Mouse (Mus musculus) CH12.LX (cell line): ENCODE measurements around the gene Epb41l1. TPM values are rescaled to one million over a fixed set of nuclear protein-coding genes. Genes with fewer than 3 reads are reported as not detected.
A peak's percentile ranks its signal among the peaks of the same experiment; 100 is the strongest.
"Not testable (repeated sequence)": the region's sequence is repeated elsewhere in the genome, so short reads cannot be mapped to it uniquely, and the experiment has no call there.

Experiments
- DNase-seq: peaks from one replicate; pipeline ENCODE4 v3.0.0-alpha.2; 2013; ENCODE audit errors: extremely low read depth
- H3K27ac ChIP-seq: 2 replicates; pipeline ENCODE4 v1.5.1; 2012; ENCODE audit warnings: low read depth, mild to moderate bottlenecking, control low read depth, moderate library complexity; ENCODE audit not compliant: insufficient read depth
- H3K27me3 ChIP-seq: replicated peaks from 2 replicates; pipeline ENCODE3; 2012; ENCODE audit warnings: inconsistent platforms
- H3K36me3 ChIP-seq, 2 experiments: replicated peaks in 1 of 2; 2 replicates each; pipeline versions ENCODE3 to v1.6.1; 2012; ENCODE audit warnings: inconsistent platforms in 1 of 2, low read length in 1 of 2, mild to moderate bottlenecking in 1 of 2, mixed read lengths in 1 of 2, moderate library complexity in 1 of 2; ENCODE audit not compliant: control insufficient read depth in 1 of 2, insufficient read depth in 1 of 2
- H3K4me1 ChIP-seq, 2 experiments: 2 replicates each; pipeline ENCODE4 v1.6.1; 2012; ENCODE audit warnings: inconsistent platforms in 1 of 2, moderate library complexity in 1 of 2; ENCODE audit not compliant: insufficient read depth in 2 of 2, control insufficient read depth in 1 of 2
- H3K4me2 ChIP-seq: 2 replicates; pipeline ENCODE4 v1.6.1; 2012; ENCODE audit warnings: low read depth, mild to moderate bottlenecking, control low read depth; ENCODE audit not compliant: poor library complexity, insufficient read depth, severe bottlenecking
- H3K4me3 ChIP-seq, 3 experiments: fragments of 150-350 bp in 1 of 3; sonication (generic) in 1 of 3; replicated peaks in 1 of 3; 2 replicates each; pipeline versions ENCODE3 to v1.5.1; 2011 to 2012; ENCODE audit warnings: low read depth in 2 of 3, low read length in 2 of 3, mild to moderate bottlenecking in 2 of 3, moderate library complexity in 2 of 3, control low read depth in 1 of 3, improper control_type of control experiment in 1 of 3, inconsistent platforms in 1 of 3, mixed read lengths in 1 of 3; ENCODE audit not compliant: poor library complexity in 1 of 3
- H3K79me2 ChIP-seq: replicated peaks from 2 replicates; pipeline ENCODE4 v1.6.1; 2012; ENCODE audit warnings: mild to moderate bottlenecking, moderate library complexity; ENCODE audit not compliant: control insufficient read depth, poor library complexity, insufficient read depth, severe bottlenecking; ENCODE audit errors: extremely low read depth
- H3K9ac ChIP-seq: 2 replicates; pipeline ENCODE4 v1.6.1; 2012; ENCODE audit warnings: low read depth, mild to moderate bottlenecking, control low read depth, moderate library complexity; ENCODE audit not compliant: insufficient read depth
- H3K9me3 ChIP-seq: replicated peaks from 2 replicates; pipeline ENCODE3; 2012; ENCODE audit warnings: low read length, inconsistent platforms, mixed read lengths
- CTCF ChIP-seq, 2 experiments: IDR thresholded peaks in 1 of 2; conservative IDR thresholded peaks in 1 of 2; 2 replicates each; pipeline ENCODE4 v1.5.1; 2011 to 2012; ENCODE audit warnings: low read depth in 2 of 2, low read length in 2 of 2, improper control_type of control experiment in 1 of 2, inconsistent platforms in 1 of 2, mild to moderate bottlenecking in 1 of 2, moderate library complexity in 1 of 2
- EP300 ChIP-seq: IDR thresholded peaks from 2 replicates; pipeline ENCODE4 v1.6.1; 2011; ENCODE audit warnings: low read length, improper control_type of control experiment
- GABPA ChIP-seq: IDR thresholded peaks from 2 replicates; pipeline ENCODE4 v1.6.1; 2012; ENCODE audit warnings: low read depth, low read length, improper control_type of control experiment, inconsistent platforms; ENCODE audit not compliant: insufficient replicate concordance
- HCFC1 ChIP-seq: IDR thresholded peaks from 2 replicates; pipeline ENCODE4 v1.6.1; 2012; ENCODE audit warnings: low read depth, mild to moderate bottlenecking, inconsistent platforms, low read length, improper control_type of control experiment
- IRF4 ChIP-seq: IDR thresholded peaks from 2 replicates; pipeline ENCODE4 v1.6.1; 2014; ENCODE audit warnings: low read depth, mild to moderate bottlenecking, inconsistent platforms, low read length, improper control_type of control experiment
- JUN ChIP-seq: IDR thresholded peaks from 2 replicates; pipeline ENCODE4 v1.6.1; 2011; ENCODE audit warnings: low read depth, mild to moderate bottlenecking, low read length, improper control_type of control experiment, moderate library complexity; ENCODE audit not compliant: insufficient read depth
- JUND ChIP-seq: conservative IDR thresholded peaks from 2 replicates; pipeline ENCODE4 v1.6.1; 2011; ENCODE audit warnings: low read depth, low read length, improper control_type of control experiment
- MAFK ChIP-seq: IDR thresholded peaks from 2 replicates; pipeline ENCODE4 v1.6.1; 2011; ENCODE audit warnings: low read length, improper control_type of control experiment; ENCODE audit not compliant: insufficient replicate concordance
- MAX ChIP-seq: IDR thresholded peaks from 2 replicates; pipeline ENCODE4 v1.6.1; 2011; ENCODE audit warnings: low read length, improper control_type of control experiment
- MAZ ChIP-seq: IDR thresholded peaks from 2 replicates; pipeline ENCODE4 v1.6.1; 2012; ENCODE audit warnings: low read depth, mild to moderate bottlenecking, inconsistent platforms, low read length, improper control_type of control experiment, moderate library complexity
- MXI1 ChIP-seq: IDR thresholded peaks from 2 replicates; pipeline ENCODE4 v1.6.1; 2011; ENCODE audit warnings: mild to moderate bottlenecking, low read depth, low read length, improper control_type of control experiment
- MYC ChIP-seq: IDR thresholded peaks from 2 replicates; pipeline ENCODE4 v1.6.1; 2011; ENCODE audit warnings: low read depth, mild to moderate bottlenecking, improper control_type of control experiment, low read length
- PAX5 ChIP-seq: IDR thresholded peaks from 2 replicates; pipeline ENCODE4 v1.6.1; 2012; ENCODE audit warnings: low read length, inconsistent platforms, mixed read lengths
- POLR2A ChIP-seq: IDR thresholded peaks from 2 replicates; pipeline ENCODE4 v1.6.1; 2011; ENCODE audit warnings: low read depth, mild to moderate bottlenecking, improper control_type of control experiment, low read length
- POLR2AphosphoS2 ChIP-seq: IDR thresholded peaks from 2 replicates; pipeline ENCODE4 v1.6.1; 2011; ENCODE audit warnings: low read depth, low read length, improper control_type of control experiment
- RAD21 ChIP-seq: IDR thresholded peaks from 2 replicates; pipeline ENCODE4 v1.6.1; 2011; ENCODE audit warnings: low read depth, mild to moderate bottlenecking, low read length, improper control_type of control experiment, moderate library complexity
- SIN3A ChIP-seq: IDR thresholded peaks from 2 replicates; pipeline ENCODE4 v1.6.1; 2012; ENCODE audit warnings: low read length, improper control_type of control experiment, inconsistent platforms
- SMC3 ChIP-seq: IDR thresholded peaks from 2 replicates; pipeline ENCODE4 v1.6.1; 2011; ENCODE audit warnings: low read depth, low read length, improper control_type of control experiment
- TCF12 ChIP-seq: IDR thresholded peaks from 2 replicates; pipeline ENCODE4 v1.6.1; 2014; ENCODE audit warnings: low read depth, mild to moderate bottlenecking, inconsistent platforms, low read length, improper control_type of control experiment
- UBTF ChIP-seq: IDR thresholded peaks from 2 replicates; pipeline ENCODE4 v1.6.1; 2012; ENCODE audit warnings: low read depth, mild to moderate bottlenecking, inconsistent platforms, low read length, improper control_type of control experiment, moderate library complexity
- dilution Hi-C: fragments of 300-500 bp; cut with MboI; formaldehyde crosslinking; loops from 2 replicates; pipeline ENCODE4 v1.14.3; 2020; ENCODE audit warnings: low sequenced_read_pairs; ENCODE audit not compliant: extremely low pct_unique_long_range_greater_than_20kb, extremely low pct_ligation_motif_present
- in situ Hi-C: fragments of 300-500 bp; cut with MboI; formaldehyde crosslinking; loops from 3 replicates; pipeline ENCODE4 v1.14.3; 2019; ENCODE audit warnings: low sequenced_read_pairs, low pct_ligation_motif_present, low pct_unique_long_range_greater_than_20kb, mixed read lengths
- polyA plus RNA-seq: library from polyadenylated mRNA; unstranded; fragments of >175 nt; gene quantifications from 2 replicates; pipeline ENCODE4 v1.2.1, GENCODE M21; 2012; ENCODE audit warnings: low read depth; ENCODE audit not compliant: insufficient read length
- total RNA-seq, 2 experiments: library from RNA; depleted of rRNA; stranded (reverse); fragments of 300-350 nt in 1 of 2; fragments of >200 nt in 1 of 2; gene quantifications; 2 replicates each; pipeline ENCODE4 v1.2.3; 2012 to 2014

Epb41l1 gene
- total and polyA plus RNA-seq, 3 experiments: 0.21 TPM; not detected in 2

GRCm38 (mm10) chr2:156408168-156408567 is 12.5 kb upstream of the Epb41l1 start:
- no peak for DNase-seq
- H3K4me2 ChIP-seq: no peak overlapping the region
- TF ChIP-seq CTCF (conservative IDR thresholded peaks at IDR 0.05 in 1 of 2, IDR thresholded peaks at IDR 0.05 in 1 of 2; ENCODE audit: low read depth in 2 of 2, low read length in 2 of 2) (no peak), MXI1 (no peak), POLR2A (no peak), GABPA (no peak), JUND (no peak), EP300 (no peak), JUN (no peak), IRF4 (no peak), MAFK (no peak), SIN3A (no peak), UBTF (no peak), MYC (no peak), HCFC1 (no peak), MAZ (no peak), TCF12 (no peak), POLR2AphosphoS2 (no peak), RAD21 (no peak), PAX5 (no peak), SMC3 (no peak), MAX (no peak)
- H3K27ac ChIP-seq: no peak overlapping the region
- H3K9ac ChIP-seq: no peak overlapping the region
- no peaks in the 10 kb centered on the region for H3K9me3 ChIP-seq
- H3K4me1 ChIP-seq: no peaks in the 10 kb centered on the region
- H3K27me3 ChIP-seq: peaks cover 34% of the 10 kb centered on the region
- in situ Hi-C loops (no loop called here), dilution Hi-C loops (no loop called here)
- H3K36me3 ChIP-seq: no peaks in the 10 kb centered on the region
- no peaks in the 10 kb centered on the region for H3K79me2 ChIP-seq
- no peak overlapping the region for H3K4me3 ChIP-seq

- H3K4me2 ChIP-seq, H3K36me3 ChIP-seq, H3K4me3 ChIP-seq, H3K9ac ChIP-seq, in situ Hi-C loops, H3K9me3 ChIP-seq, H3K79me2 ChIP-seq, DNase-seq, H3K27ac ChIP-seq, dilution Hi-C loops, H3K4me1 ChIP-seq: not testable (repeated sequence)
- TF ChIP-seq CTCF (conservative IDR thresholded peaks at IDR 0.05 in 1 of 2, IDR thresholded peaks at IDR 0.05 in 1 of 2; ENCODE audit: low read depth in 2 of 2, low read length in 2 of 2): peak in 1 of 2 experiments; percentile 15; a peak in 2 of 4 replicates
- H3K27me3 ChIP-seq: peaks cover 27% of the 10 kb centered on the region
These were observed 9.4 kb upstream of the Epb41l1 start for GRCm38 (mm10) chr2:156411348-156411747.
